Mouse (Mus musculus): ENCODE data around the gene Dnajb4. TPM values are rescaled to one million over a fixed set of nuclear protein-coding genes. Genes with fewer than 3 reads are reported as not detected.

Gene Dnajb4
- polyA plus RNA-seq, 1 experiment from 2014 or later, result 30.3 TPM

- Histone ChIP-seq H3K27ac (ENCODE audit: low read length) (no peak overlapping the region), H3K4me3 (ENCODE audit: low read depth, low read length) (no peak overlapping the region), H3K9me3 (ENCODE audit: control insufficient read depth, low read depth, low read length) (no peaks in the 10 kb centered on the region), H3K4me2 (replicated peaks; ENCODE audit: low read depth, low read length) (no peak overlapping the region), H3K36me3 (ENCODE audit: control insufficient read depth, insufficient read depth, low read length) (peaks cover 25% of the 10 kb centered on the region), H3K9ac (replicated peaks; ENCODE audit: low read depth, low read length) (no peak overlapping the region), H3K4me1 (ENCODE audit: control insufficient read depth, insufficient read depth, low read length) (no peaks in the 10 kb centered on the region), H3K27me3 (ENCODE audit: control insufficient read depth, insufficient read depth, low read length) (no peaks in the 10 kb centered on the region)
- WGBS, result 95% methylated on average over 1 of the region's 1 CpGs
- ATAC-seq (ENCODE audit: insufficient number of reproducible peaks, insufficient read depth, low FRiP score, low read depth), result no peak
These were observed 29.5 kb upstream of the Dnajb4 start for GRCm38 (mm10) chr3:152239592-152239991.

- Histone ChIP-seq H3K9ac (replicated peaks; ENCODE audit: low read depth, low read length) (no peak overlapping the region), H3K27me3 (ENCODE audit: control insufficient read depth, insufficient read depth, low read length) (no peaks in the 10 kb centered on the region), H3K4me3 (ENCODE audit: low read depth, low read length) (no peak overlapping the region), H3K4me1 (ENCODE audit: control insufficient read depth, insufficient read depth, low read length) (no peaks in the 10 kb centered on the region), H3K9me3 (ENCODE audit: control insufficient read depth, low read depth, low read length) (no peaks in the 10 kb centered on the region), H3K27ac (ENCODE audit: low read length) (no peak overlapping the region), H3K4me2 (replicated peaks; ENCODE audit: low read depth, low read length) (no peak overlapping the region), H3K36me3 (ENCODE audit: control insufficient read depth, insufficient read depth, low read length) (peaks cover 30% of the 10 kb centered on the region)
- peak; percentile 66 for ATAC-seq (ENCODE audit: insufficient number of reproducible peaks, insufficient read depth, low FRiP score, low read depth)
- WGBS, result 48% methylated on average over 2 of the region's 2 CpGs
These were observed 28.7 kb upstream of the Dnajb4 start for GRCm38 (mm10) chr3:152238836-152239235.

GRCm38 (mm10) chr3:152235805-152236204 lies 25.7 kb upstream of the Dnajb4 start:
- H3K4me3 ChIP-seq (ENCODE audit: low read depth, low read length), result no peak overlapping the region
- no peak overlapping the region for H3K4me2 ChIP-seq (replicated peaks; ENCODE audit: low read depth, low read length)
- 95% methylated on average over 1 of the region's 1 CpGs for WGBS
- ATAC-seq (ENCODE audit: insufficient number of reproducible peaks, insufficient read depth, low FRiP score, low read depth), result no peak
- H3K27me3 ChIP-seq (ENCODE audit: control insufficient read depth, insufficient read depth, low read length), result no peaks in the 10 kb centered on the region
- no peak overlapping the region for H3K9ac ChIP-seq (replicated peaks; ENCODE audit: low read depth, low read length)
- H3K27ac ChIP-seq (ENCODE audit: low read length), result no peak overlapping the region
- no peaks in the 10 kb centered on the region for H3K9me3 ChIP-seq (ENCODE audit: control insufficient read depth, low read depth, low read length)
- H3K4me1 ChIP-seq (ENCODE audit: control insufficient read depth, insufficient read depth, low read length), result no peaks in the 10 kb centered on the region
- H3K36me3 ChIP-seq (ENCODE audit: control insufficient read depth, insufficient read depth, low read length), result peaks cover 50% of the 10 kb centered on the region

GRCm38 (mm10) chr3:152235238-152235637 lies 25.1 kb upstream of the Dnajb4 start:
- no peaks in the 10 kb centered on the region for H3K4me1 ChIP-seq (ENCODE audit: control insufficient read depth, insufficient read depth, low read length)
- H3K4me3 ChIP-seq (ENCODE audit: low read depth, low read length), result no peak overlapping the region
- WGBS, result 98% methylated on average over 1 of the region's 1 CpGs
- H3K36me3 ChIP-seq (ENCODE audit: control insufficient read depth, insufficient read depth, low read length), result peaks cover 48% of the 10 kb centered on the region
- H3K9ac ChIP-seq (replicated peaks; ENCODE audit: low read depth, low read length), result no peak overlapping the region
- H3K4me2 ChIP-seq (replicated peaks; ENCODE audit: low read depth, low read length), result no peak overlapping the region
- H3K9me3 ChIP-seq (ENCODE audit: control insufficient read depth, low read depth, low read length), result no peaks in the 10 kb centered on the region
- no peak for ATAC-seq (ENCODE audit: insufficient number of reproducible peaks, insufficient read depth, low FRiP score, low read depth)
- H3K27me3 ChIP-seq (ENCODE audit: control insufficient read depth, insufficient read depth, low read length), result no peaks in the 10 kb centered on the region
- no peak overlapping the region for H3K27ac ChIP-seq (ENCODE audit: low read length)

- Histone ChIP-seq H3K27ac (ENCODE audit: low read length) (no peak overlapping the region), H3K27me3 (ENCODE audit: control insufficient read depth, insufficient read depth, low read length) (no peaks in the 10 kb centered on the region), H3K9ac (replicated peaks; ENCODE audit: low read depth, low read length) (no peak overlapping the region), H3K4me1 (ENCODE audit: control insufficient read depth, insufficient read depth, low read length) (no peaks in the 10 kb centered on the region), H3K4me2 (replicated peaks; ENCODE audit: low read depth, low read length) (no peak overlapping the region), H3K9me3 (ENCODE audit: control insufficient read depth, low read depth, low read length) (no peaks in the 10 kb centered on the region), H3K4me3 (ENCODE audit: low read depth, low read length) (no peak overlapping the region), H3K36me3 (ENCODE audit: control insufficient read depth, insufficient read depth, low read length) (peaks cover 68% of the 10 kb centered on the region)
- WGBS, result 60% methylated on average over 6 of the region's 6 CpGs
- ATAC-seq (ENCODE audit: insufficient number of reproducible peaks, insufficient read depth, low FRiP score, low read depth), result no peak
These were observed 21.4 kb upstream of the Dnajb4 start for GRCm38 (mm10) chr3:152231333-152232100.

- H3K27me3 ChIP-seq (ENCODE audit: control insufficient read depth, insufficient read depth, low read length), result no peaks in the 10 kb centered on the region
- no peaks in the 10 kb centered on the region for H3K9me3 ChIP-seq (ENCODE audit: control insufficient read depth, low read depth, low read length)
- H3K4me2 ChIP-seq (replicated peaks; ENCODE audit: low read depth, low read length), result no peak overlapping the region
- no peak overlapping the region for H3K9ac ChIP-seq (replicated peaks; ENCODE audit: low read depth, low read length)
- WGBS, result 79% methylated on average over 5 of the region's 5 CpGs
- H3K27ac ChIP-seq (ENCODE audit: low read length), result no peak overlapping the region
- ATAC-seq (ENCODE audit: insufficient number of reproducible peaks, insufficient read depth, low FRiP score, low read depth), result no peak
- H3K4me3 ChIP-seq (ENCODE audit: low read depth, low read length), result no peak overlapping the region
- no peaks in the 10 kb centered on the region for H3K4me1 ChIP-seq (ENCODE audit: control insufficient read depth, insufficient read depth, low read length)
- H3K36me3 ChIP-seq (ENCODE audit: control insufficient read depth, insufficient read depth, low read length), result peaks cover 75% of the 10 kb centered on the region
These were observed 19.2 kb upstream of the Dnajb4 start for GRCm38 (mm10) chr3:152229271-152229670.

- Histone ChIP-seq H3K27ac (ENCODE audit: low read length) (no peak overlapping the region), H3K4me2 (replicated peaks; ENCODE audit: low read depth, low read length) (no peak overlapping the region), H3K9me3 (ENCODE audit: control insufficient read depth, low read depth, low read length) (no peaks in the 10 kb centered on the region), H3K27me3 (ENCODE audit: control insufficient read depth, insufficient read depth, low read length) (no peaks in the 10 kb centered on the region), H3K4me1 (ENCODE audit: control insufficient read depth, insufficient read depth, low read length) (no peaks in the 10 kb centered on the region), H3K4me3 (ENCODE audit: low read depth, low read length) (no peak overlapping the region), H3K36me3 (ENCODE audit: control insufficient read depth, insufficient read depth, low read length) (peaks cover 77% of the 10 kb centered on the region), H3K9ac (replicated peaks; ENCODE audit: low read depth, low read length) (no peak overlapping the region)
- WGBS, result 90% methylated on average over 7 of the region's 7 CpGs
- ATAC-seq (ENCODE audit: insufficient number of reproducible peaks, insufficient read depth, low FRiP score, low read depth), result no peak
These were observed 18.7 kb upstream of the Dnajb4 start for GRCm38 (mm10) chr3:152228843-152229242.

GRCm38 (mm10) chr3:152225906-152226305 lies 15.8 kb upstream of the Dnajb4 start:
- no peak overlapping the region for H3K4me3 ChIP-seq (ENCODE audit: low read depth, low read length)
- H3K9ac ChIP-seq (replicated peaks; ENCODE audit: low read depth, low read length), result no peak overlapping the region
- ATAC-seq (ENCODE audit: insufficient number of reproducible peaks, insufficient read depth, low FRiP score, low read depth), result no peak
- H3K27ac ChIP-seq (ENCODE audit: low read length), result no peak overlapping the region
- H3K36me3 ChIP-seq (ENCODE audit: control insufficient read depth, insufficient read depth, low read length), result peaks cover 81% of the 10 kb centered on the region
- no peaks in the 10 kb centered on the region for H3K27me3 ChIP-seq (ENCODE audit: control insufficient read depth, insufficient read depth, low read length)
- 93% methylated on average over 7 of the region's 7 CpGs for WGBS
- H3K4me2 ChIP-seq (replicated peaks; ENCODE audit: low read depth, low read length), result no peak overlapping the region
- H3K9me3 ChIP-seq (ENCODE audit: control insufficient read depth, low read depth, low read length), result no peaks in the 10 kb centered on the region
- no peaks in the 10 kb centered on the region for H3K4me1 ChIP-seq (ENCODE audit: control insufficient read depth, insufficient read depth, low read length)

- H3K4me1 ChIP-seq (ENCODE audit: control insufficient read depth, insufficient read depth, low read length), result no peaks in the 10 kb centered on the region
- no peak for ATAC-seq (ENCODE audit: insufficient number of reproducible peaks, insufficient read depth, low FRiP score, low read depth)
- no peak overlapping the region for H3K9ac ChIP-seq (replicated peaks; ENCODE audit: low read depth, low read length)
- H3K36me3 ChIP-seq (ENCODE audit: control insufficient read depth, insufficient read depth, low read length), result peaks cover 88% of the 10 kb centered on the region
- H3K27me3 ChIP-seq (ENCODE audit: control insufficient read depth, insufficient read depth, low read length), result no peaks in the 10 kb centered on the region
- no peak overlapping the region for H3K4me2 ChIP-seq (replicated peaks; ENCODE audit: low read depth, low read length)
- no peaks in the 10 kb centered on the region for H3K9me3 ChIP-seq (ENCODE audit: control insufficient read depth, low read depth, low read length)
- H3K27ac ChIP-seq (ENCODE audit: low read length), result no peak overlapping the region
- no peak overlapping the region for H3K4me3 ChIP-seq (ENCODE audit: low read depth, low read length)
These were observed 14.8 kb upstream of the Dnajb4 start for GRCm38 (mm10) chr3:152224918-152225317.

Measured in stomach, embryonic 14.5 days (tissue).